Mouse (Mus musculus): ENCODE measurements around the gene Synj2.

DNA sequence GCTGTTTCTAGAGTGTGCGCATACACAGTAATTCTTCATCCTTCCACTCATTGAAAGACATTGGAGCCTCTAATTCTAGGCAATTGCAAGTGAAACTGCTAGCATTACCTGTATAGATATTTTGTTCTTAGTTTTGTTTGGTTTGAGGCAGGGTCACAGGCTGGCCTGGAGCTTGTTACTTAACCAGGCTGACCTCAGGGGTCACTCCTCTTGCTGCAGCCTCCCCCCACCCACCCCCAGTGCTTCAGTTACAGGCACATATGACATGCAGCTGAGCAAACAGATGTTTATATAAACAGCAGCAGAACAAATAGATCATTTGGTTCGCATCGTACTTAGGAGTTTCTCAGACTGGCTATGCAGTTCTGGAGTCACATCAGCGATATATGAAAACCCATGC, 28.3 kb upstream of the Synj2 start:
- no peak for TF ChIP-seq CTCF (IDR thresholded peaks at IDR 0.05; ENCODE audit: low read depth)
- TF ChIP-seq EP300 (optimal IDR thresholded peaks at IDR 0.05) = no peak

Measured in stomach, postnatal 0 days (tissue).